ENCODE assay signal across 9 mouse cellular contexts in genomic region chr2:180597490-180597889, GRCm38 (mm10). TPM values are rescaled to one million over a fixed set of nuclear protein-coding genes. Genes with fewer than 3 reads are reported as not detected.
DNase-seq lines count a peak whose midpoint lies in the region; ATAC-seq and TF ChIP-seq lines count a peak whose summit lies in the region.
"Had no signal": no experiment of that assay in that cellular context is flagged by ENCODE, and none has a peak within 500 bp of the region (broad histone marks: within the 10 kb centered on the region; RNA-seq: fewer than 3 reads in every experiment).

Gene Col9a3, plus strand, starts transcription at chr2:180597790.

- peaks cover 3% of the 10 kb centered on the region; the same call in 1 of the 2 replicates for H3K36me3 ChIP-seq in forebrain, embryonic 11.5 days (ENCODE audit: control insufficient read depth, insufficient read depth, low read length)
- peaks cover 28% of the 10 kb centered on the region for H3K36me3 ChIP-seq in hindbrain, postnatal 0 days (ENCODE audit: insufficient read depth, low read length)
- H3K36me3 ChIP-seq in neural tube, embryonic 13.5 days, result peaks cover 35% of the 10 kb centered on the region
- H3K36me3 ChIP-seq in thymus, adult 2 months (ENCODE audit: control insufficient read depth, insufficient read depth, low read length), result peaks cover 30% of the 10 kb centered on the region

- peaks cover 13% of the 10 kb centered on the region; the same call in 1 of the 2 replicates for H3K4me1 ChIP-seq in forebrain, embryonic 11.5 days (replicated peaks; ENCODE audit: control insufficient read depth, insufficient read depth, low read length)
- H3K4me1 ChIP-seq in hindbrain, postnatal 0 days (ENCODE audit: insufficient read depth, low read length), result peaks cover 21% of the 10 kb centered on the region
- peaks cover 42% of the 10 kb centered on the region for H3K4me1 ChIP-seq in neural tube, embryonic 13.5 days (replicated peaks)
- no peaks in the 10 kb centered on the region for H3K4me1 ChIP-seq in thymus, adult 2 months (replicated peaks; ENCODE audit: control insufficient read depth, insufficient read depth, low read length)

- TF ChIP-seq CTCF in hindbrain, postnatal 0 days (IDR thresholded peaks at IDR 0.05; ENCODE audit: low read depth), result no peak
- no peak for TF ChIP-seq CTCF in thymus, adult 2 months (IDR thresholded peaks at IDR 0.05; ENCODE audit: borderline replicate concordance, control insufficient read depth, extremely low read depth, insufficient read depth, low read length, poor library complexity)

- 43% methylated on average over 4 of the region's 4 CpGs for WGBS in forebrain, embryonic 11.5 days
- 55% methylated on average over 4 of the region's 4 CpGs for WGBS in hindbrain, postnatal 0 days
- WGBS in neural tube, embryonic 13.5 days, result 45% methylated on average over 4 of the region's 4 CpGs
- WGBS in thymus, adult 2 months, result 74% methylated on average over 4 of the region's 4 CpGs

- peak within 1 kb of the TSS; percentile 33 for H3K9ac ChIP-seq in forebrain, embryonic 11.5 days (ENCODE audit: low read length)
- H3K9ac ChIP-seq in hindbrain, postnatal 0 days (replicated peaks; ENCODE audit: low read length), result peak within 1 kb of the TSS; percentile 51
- H3K9ac ChIP-seq in neural tube, embryonic 13.5 days, result peak within 1 kb of the TSS; percentile 69

- no peak for TF ChIP-seq POLR2A in thymus, adult 2 months (IDR thresholded peaks at IDR 0.05; ENCODE audit: control insufficient read depth, extremely low read depth, insufficient read depth, low read length, poor library complexity)

- H3K27me3 ChIP-seq in forebrain, embryonic 11.5 days (ENCODE audit: control insufficient read depth, insufficient read depth, low read length), result peaks cover 2% of the 10 kb centered on the region; the same call in 1 of the 2 replicates
- no peaks in the 10 kb centered on the region for H3K27me3 ChIP-seq in hindbrain, postnatal 0 days (ENCODE audit: insufficient read depth, low read length)
- peaks cover 26% of the 10 kb centered on the region for H3K27me3 ChIP-seq in neural tube, embryonic 13.5 days
- no peaks in the 10 kb centered on the region for H3K27me3 ChIP-seq in thymus, adult 2 months (ENCODE audit: control insufficient read depth, insufficient read depth, low read length)

- DNase-seq in left cerebral cortex, postnatal 25 days (ENCODE audit: low spot score in 2 of 2), result no peak
- DNase-seq in left cerebral cortex, adult 18-20 months (ENCODE audit: low spot score in 2 of 2), result no peak
- no peak for DNase-seq in forebrain, embryonic 11.5 days (ENCODE audit: low spot score)
- DNase-seq in hindbrain, postnatal 0 days (ENCODE audit: low spot score), result no peak
- no peak for DNase-seq in thymus, adult 2 months
- DNase-seq: kidney, postnatal 10 days; thymus, postnatal 36 days had no signal

- no peak within 1 kb of the TSS for H3K27ac ChIP-seq in forebrain, embryonic 11.5 days (ENCODE audit: low read depth, low read length)
- H3K27ac ChIP-seq in hindbrain, postnatal 0 days, result peak within 1 kb of the TSS; percentile 78
- peak within 1 kb of the TSS; percentile 23 for H3K27ac ChIP-seq in neural tube, embryonic 13.5 days (replicated peaks)
- H3K27ac ChIP-seq in thymus, adult 2 months (ENCODE audit: control insufficient read depth, insufficient read depth, low read length), result no peak within 1 kb of the TSS

- intact Hi-C loops in left cerebral cortex, postnatal 25 days (cut with DNase I), result no loop called here

- peak within 1 kb of the TSS; percentile 46 for H3K4me2 ChIP-seq in forebrain, embryonic 11.5 days (ENCODE audit: low read depth, low read length, severe bottlenecking)
- peak within 1 kb of the TSS; percentile 58 for H3K4me2 ChIP-seq in hindbrain, postnatal 0 days (ENCODE audit: low read depth, low read length)
- H3K4me2 ChIP-seq in neural tube, embryonic 13.5 days, result peak within 1 kb of the TSS; percentile 62

- ATAC-seq in forebrain, embryonic 11.5 days (replicated peaks; ENCODE audit: low FRiP score), result no peak
- no peak for ATAC-seq in hindbrain, postnatal 0 days
- no peak for ATAC-seq in neural tube, embryonic 13.5 days (ENCODE audit: low read depth)
- ATAC-seq in monocyte, adult 5-6 weeks (replicated peaks; ENCODE audit: insufficient number of reproducible peaks, low FRiP score, low TSS enrichment, poor library complexity, severe bottlenecking), result no peak

- H3K9me3 ChIP-seq in forebrain, embryonic 11.5 days (ENCODE audit: control insufficient read depth, low read length), result no peaks in the 10 kb centered on the region
- no peaks in the 10 kb centered on the region for H3K9me3 ChIP-seq in hindbrain, postnatal 0 days (ENCODE audit: low read length)
- H3K9me3 ChIP-seq in neural tube, embryonic 13.5 days, result no peaks in the 10 kb centered on the region

- H3K4me3 ChIP-seq in forebrain, embryonic 11.5 days (ENCODE audit: low read depth, low read length), result peak within 1 kb of the TSS; percentile 23
- peak within 1 kb of the TSS; percentile 33 for H3K4me3 ChIP-seq in hindbrain, postnatal 0 days (ENCODE audit: low read length)
- peak within 1 kb of the TSS; percentile 41 for H3K4me3 ChIP-seq in neural tube, embryonic 13.5 days
- no peak within 1 kb of the TSS for H3K4me3 ChIP-seq in thymus, adult 2 months (ENCODE audit: control insufficient read depth, insufficient read depth, low read length)

RNA-seq across cellular contexts. Expression of gene Col9a3, which starts in this region (rescaled TPM):
- total RNA-seq in left cerebral cortex, postnatal 25 days (2021), result 10 to 100 TPM; 11.0 to 12.7 TPM
- 1 to 10 TPM; 3.5 to 4.4 TPM for total RNA-seq in left cerebral cortex, adult 18-20 months (2021)
- polyA plus RNA-seq in forebrain, embryonic 11.5 days (2014; fragmentation: Nextera tagmentation; extraction: Ambion mirVana), result 7.3 and 8.4 TPM in 2 replicates
- total RNA-seq in hindbrain, postnatal 0 days (2014; rRNA removed), result 82.0 and 98.9 TPM in 2 replicates
- polyA plus RNA-seq in hindbrain, postnatal 0 days (2015; fragmentation: Nextera tagmentation; extraction: Ambion mirVana), result 90.1 and 95.8 TPM in 2 replicates
- 69.2 and 73.5 TPM in 2 replicates for polyA plus RNA-seq in neural tube, embryonic 13.5 days (2015; fragmentation: Nextera tagmentation; extraction: Ambion mirVana)
- polyA plus RNA-seq in thymus, adult 2 months (2012; rRNA removed), result 4.4 and 4.8 TPM in 2 replicates
- 0.95 to 4.8 TPM (median 2.3 TPM) in 3 replicates for total RNA-seq in monocyte, adult 5-6 weeks (2017)

Comparison
In these comparisons a context has a peak if more than half of its experiments do, and no peak if none do; other contexts are left out.
1. H3K27ac ChIP-seq: peak in hindbrain, postnatal 0 days (single experiment) and neural tube, embryonic 13.5 days (single experiment); none in forebrain, embryonic 11.5 days (single experiment) and thymus, adult 2 months (single experiment).
2. Peak in every context shown above with its lines, with median percentiles within 50 percentile points of each other: H3K4me2 ChIP-seq and H3K9ac ChIP-seq.